Mouse (Mus musculus) brain, embryonic 14.5 days (tissue): ENCODE measurements around the gene Olfr470.
"Not testable (repeated sequence)": the region's sequence is repeated elsewhere in the genome, so short reads cannot be mapped to it uniquely, and the experiment has no call there.

Experiments
- CTCF ChIP-seq: fragments of 200-500 bp; IDR thresholded peaks from 2 replicates; pipeline ENCODE4 v1.5.1; 2012; ENCODE audit warnings: inconsistent platforms, mild to moderate bottlenecking, moderate library complexity, borderline replicate concordance; ENCODE audit not compliant: insufficient read depth, insufficient read length; ENCODE audit errors: extremely low read depth
- POLR2A ChIP-seq: fragments of 200-500 bp; IDR thresholded peaks from 2 replicates; pipeline ENCODE4 v1.6.1; 2012; ENCODE audit warnings: mild to moderate bottlenecking, inconsistent platforms, borderline replicate concordance; ENCODE audit not compliant: poor library complexity, insufficient read depth, insufficient read length, severe bottlenecking; ENCODE audit errors: extremely low read depth

GRCm38 (mm10) chr7:107847390-107847789, at the start of gene Olfr470:
- not testable (repeated sequence) for TF ChIP-seq POLR2A, CTCF
